Mouse (Mus musculus) stomach, postnatal 0 days (tissue): ENCODE measurements around the gene Dnaic1. TPM values are rescaled to one million over a fixed set of nuclear protein-coding genes. Genes with fewer than 3 reads are reported as not detected.
A peak's percentile ranks its signal among the peaks of the same experiment; 100 is the strongest.

Experiments used
- ATAC-seq: fragments of 200-750 bp; cut with Nextera tagmentation; 2 replicates; pipeline ENCODE4 v1.8.0; 2017; ENCODE audit not compliant: low FRiP score, low TSS enrichment
- DNase-seq: peaks from one replicate; pipeline ENCODE4 v3.0.0-alpha.2; 2016; ENCODE audit warnings: low spot score
- H3K27ac ChIP-seq: fragments of 300-500 bp; sonication (generic); replicated peaks from 2 replicates; pipeline ENCODE4 v1.5.1; 2014; ENCODE audit warnings: mild to moderate bottlenecking, control low read depth
- H3K27me3 ChIP-seq: fragments of 300-500 bp; sonication (generic); 2 replicates; pipeline ENCODE4 v1.6.1; 2014; ENCODE audit warnings: low read length; ENCODE audit not compliant: control insufficient read depth, insufficient read depth
- H3K36me3 ChIP-seq: fragments of 300-500 bp; sonication (generic); 2 replicates; pipeline ENCODE4 v1.6.1; 2014; ENCODE audit warnings: low read length, mixed read lengths; ENCODE audit not compliant: control insufficient read depth, insufficient read depth
- H3K4me1 ChIP-seq: fragments of 300-500 bp; sonication (generic); replicated peaks from 2 replicates; pipeline ENCODE4 v1.6.1; 2014; ENCODE audit warnings: antibody characterized with exemption; ENCODE audit not compliant: control insufficient read depth, insufficient read depth
- H3K4me2 ChIP-seq: fragments of 300-500 bp; sonication (generic); replicated peaks from 2 replicates; pipeline ENCODE4 v1.6.1; 2014; ENCODE audit warnings: low read depth, mild to moderate bottlenecking, control low read depth, moderate library complexity
- H3K4me3 ChIP-seq: fragments of 300-500 bp; sonication (generic); 2 replicates; pipeline ENCODE4 v1.5.1; 2014; ENCODE audit warnings: low read depth, low read length, control low read depth
- H3K9ac ChIP-seq: fragments of 300-500 bp; sonication (generic); 2 replicates; pipeline ENCODE4 v1.6.1; 2014; ENCODE audit warnings: mild to moderate bottlenecking, low read length, control low read depth, mixed read lengths
- H3K9me3 ChIP-seq: fragments of 300-500 bp; sonication (generic); 2 replicates; pipeline ENCODE4 v1.6.1; 2016; ENCODE audit warnings: low read length; ENCODE audit not compliant: control insufficient read depth
- CTCF ChIP-seq: IDR thresholded peaks from 2 replicates; pipeline ENCODE4 v1.5.1; 2016; ENCODE audit warnings: antibody characterized with exemption, low read depth, mild to moderate bottlenecking, moderate library complexity
- EP300 ChIP-seq: optimal IDR thresholded peaks from 2 replicates; pipeline ENCODE3; 2016; ENCODE audit warnings: antibody characterized with exemption
- WGBS: fragments of 180-500 bp; shearing (Covaris S2); extraction: QIAGEN DNeasy Blood & Tissue Kit; methylation state at CpG from one replicate; pipeline ENCODE4 v1.1.7; 2014; 5-methylcytosine and 5-hydroxymethylcytosine counted together
- polyA plus RNA-seq: library from polyadenylated mRNA; unstranded; fragments of >200 nt; fragmentation: Nextera tagmentation; extraction: Ambion mirVana; gene quantifications from 2 replicates; pipeline ENCODE4 v1.2.1, GENCODE M21; 2015

The Dnaic1 gene
- polyA plus RNA-seq, 1 experiment from 2014 or later, result 6.0 TPM

GRCm38 (mm10) chr4:41645488-41645887 lies 75.9 kb downstream of the Dnaic1 start:
- ATAC-seq, result no peak
- Histone ChIP-seq H3K36me3 (no peaks in the 10 kb centered on the region), H3K9me3 (no peaks in the 10 kb centered on the region), H3K27me3 (no peaks in the 10 kb centered on the region), H3K27ac (no peak overlapping the region), H3K4me2 (no peak overlapping the region), H3K4me3 (no peak overlapping the region), H3K4me1 (no peaks in the 10 kb centered on the region), H3K9ac (no peak overlapping the region)
- WGBS, result 22% methylated on average over 5 of the region's 5 CpGs
- peak; percentile 72 for TF ChIP-seq CTCF
- no peak for TF ChIP-seq EP300
- DNase-seq, result peak; percentile 43

GRCm38 (mm10) chr4:41648157-41648556 lies 78.6 kb downstream of the Dnaic1 start:
- Histone ChIP-seq H3K27me3 (no peaks in the 10 kb centered on the region), H3K9me3 (no peaks in the 10 kb centered on the region), H3K36me3 (no peaks in the 10 kb centered on the region), H3K27ac (no peak overlapping the region), H3K4me3 (no peak overlapping the region), H3K9ac (no peak overlapping the region), H3K4me2 (no peak overlapping the region), H3K4me1 (no peaks in the 10 kb centered on the region)
- ATAC-seq (no peak), DNase-seq (no peak)
- 53% methylated on average over 4 of the region's 4 CpGs for WGBS
- TF ChIP-seq EP300 (no peak), CTCF (no peak)

DNA sequence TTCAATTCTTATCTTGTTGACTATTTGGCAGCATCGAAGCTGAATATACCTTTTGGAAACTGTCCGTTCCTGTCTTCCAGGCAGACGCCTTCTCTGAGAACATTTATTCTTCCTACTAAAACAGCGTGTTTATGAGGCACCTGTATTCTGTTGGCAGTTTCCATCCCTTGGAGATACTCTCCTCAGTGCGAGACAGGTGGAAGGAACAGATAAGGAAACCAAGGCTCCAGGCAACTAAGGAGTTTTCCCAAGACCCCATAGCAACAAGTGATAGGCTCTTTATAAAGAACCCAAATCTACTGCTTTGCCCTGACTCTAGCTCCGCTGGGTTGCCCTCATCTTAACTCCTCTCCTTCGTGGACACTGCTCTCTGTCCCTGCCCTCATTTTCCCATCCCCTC lies 79.1 kb downstream of the Dnaic1 start:
- H3K4me1 ChIP-seq, result no peaks in the 10 kb centered on the region
- no peak for TF ChIP-seq CTCF
- no peak for TF ChIP-seq EP300
- H3K4me2 ChIP-seq, result no peak overlapping the region
- WGBS, result 64% methylated on average over 7 of the region's 7 CpGs
- DNase-seq, result no peak
- H3K27ac ChIP-seq, result no peak overlapping the region
- H3K9ac ChIP-seq, result no peak overlapping the region
- H3K4me3 ChIP-seq, result no peak overlapping the region
- no peak for ATAC-seq
- no peaks in the 10 kb centered on the region for H3K36me3 ChIP-seq
- no peaks in the 10 kb centered on the region for H3K9me3 ChIP-seq
- no peaks in the 10 kb centered on the region for H3K27me3 ChIP-seq

GRCm38 (mm10) chr4:41653296-41653695 lies 83.7 kb downstream of the Dnaic1 start:
- TF ChIP-seq CTCF, result peak; percentile 88
- TF ChIP-seq EP300, result no peak
- peak; percentile 70 for DNase-seq

GRCm38 (mm10) chr4:41653730-41654129 lies 84.2 kb downstream of the Dnaic1 start:
- Histone ChIP-seq H3K27ac (no peak overlapping the region), H3K4me2 (no peak overlapping the region), H3K36me3 (no peaks in the 10 kb centered on the region), H3K9me3 (no peaks in the 10 kb centered on the region), H3K4me1 (no peaks in the 10 kb centered on the region), H3K9ac (no peak overlapping the region), H3K27me3 (no peaks in the 10 kb centered on the region), H3K4me3 (no peak overlapping the region)
- ATAC-seq (no peak), DNase-seq (no peak)
- WGBS, result 64% methylated on average over 6 of the region's 6 CpGs
- TF ChIP-seq EP300 (no peak), CTCF (no peak)

More at GRCm38 (mm10) chr4:41653296-41653695, 83.7 kb downstream of the Dnaic1 start:
- Histone ChIP-seq H3K4me3 (no peak overlapping the region), H3K4me1 (no peaks in the 10 kb centered on the region), H3K9ac (no peak overlapping the region), H3K27ac (no peak overlapping the region), H3K27me3 (no peaks in the 10 kb centered on the region), H3K9me3 (no peaks in the 10 kb centered on the region), H3K4me2 (no peak overlapping the region), H3K36me3 (no peaks in the 10 kb centered on the region)
- no peak for ATAC-seq
- WGBS, result 50% methylated on average over 6 of the region's 6 CpGs

GRCm38 (mm10) chr4:41654217-41654616 lies 84.6 kb downstream of the Dnaic1 start:
- H3K9me3 ChIP-seq, result no peaks in the 10 kb centered on the region
- H3K4me2 ChIP-seq, result no peak overlapping the region
- H3K9ac ChIP-seq, result no peak overlapping the region
- TF ChIP-seq EP300 (no peak), CTCF (peak; percentile 80)
- no peaks in the 10 kb centered on the region for H3K36me3 ChIP-seq
- no peaks in the 10 kb centered on the region for H3K4me1 ChIP-seq
- peak; percentile 58 for DNase-seq
- ATAC-seq, result no peak
- H3K4me3 ChIP-seq, result no peak overlapping the region
- no peak overlapping the region for H3K27ac ChIP-seq
- WGBS, result 14% methylated on average over 7 of the region's 7 CpGs
- H3K27me3 ChIP-seq, result no peaks in the 10 kb centered on the region
